Mouse (Mus musculus): ENCODE measurements around the gene Phc1. TPM values are rescaled to one million over a fixed set of nuclear protein-coding genes. Genes with fewer than 3 reads are reported as not detected.
A peak's percentile ranks its signal among the peaks of the same experiment; 100 is the strongest.

The Phc1 gene
- total and polyA plus RNA-seq, 2 experiments from 2014 or later: 26.8 to 60.5 TPM

DNA sequence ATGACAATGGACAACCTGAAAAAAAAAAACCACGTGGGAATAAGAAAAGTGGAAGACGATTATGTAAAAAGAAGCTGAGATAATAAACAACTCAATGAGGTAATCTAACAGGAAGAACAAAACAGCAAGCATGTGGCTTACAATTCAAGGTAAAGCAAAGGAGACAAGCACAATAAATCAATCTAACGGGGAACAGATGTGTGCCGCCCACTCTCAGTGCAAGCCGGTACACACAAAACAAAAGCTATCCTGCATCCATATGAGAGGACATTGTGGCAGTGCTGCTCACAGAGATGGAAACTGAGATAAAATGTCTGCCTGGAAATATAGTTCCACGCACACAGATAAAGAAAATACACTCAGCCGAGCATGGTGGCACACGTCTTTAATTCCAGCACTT, 41.7 kb upstream of the Phc1 start:
- H3K4me1 ChIP-seq (ENCODE audit: insufficient read depth, low read length): no peaks in the 10 kb centered on the region

GRCm38 (mm10) chr6:122368245-122368644, 27.9 kb upstream of the Phc1 start:
- Histone ChIP-seq H3K9ac (replicated peaks; ENCODE audit: low read length, poor library complexity, severe bottlenecking) (no peak overlapping the region), H3K4me2 (ENCODE audit: low read depth, low read length, poor library complexity, severe bottlenecking) (no peak overlapping the region), H3K4me3 (ENCODE audit: low read depth, low read length) (no peak overlapping the region), H3K27me3 (ENCODE audit: insufficient read depth, low read length) (no peaks in the 10 kb centered on the region), H3K9me3 (ENCODE audit: low read length) (no peaks in the 10 kb centered on the region), H3K27ac (ENCODE audit: low read depth, low read length) (no peak overlapping the region), H3K36me3 (ENCODE audit: insufficient read depth, low read length) (no peaks in the 10 kb centered on the region), H3K4me1 (ENCODE audit: insufficient read depth, low read length) (no peaks in the 10 kb centered on the region)
- DNase-seq (ENCODE audit: low spot score) (no peak), ATAC-seq (ENCODE audit: low FRiP score) (no peak)
- TF ChIP-seq CTCF (IDR thresholded peaks at IDR 0.05): no peak
- WGBS: 89% methylated on average over 3 of the region's 3 CpGs

More for the DNA sequence above, 41.7 kb upstream of the Phc1 start:
- Histone ChIP-seq H3K27ac (ENCODE audit: low read depth, low read length) (no peak overlapping the region), H3K36me3 (ENCODE audit: insufficient read depth, low read length) (no peaks in the 10 kb centered on the region), H3K4me3 (ENCODE audit: low read depth, low read length) (no peak overlapping the region), H3K27me3 (ENCODE audit: insufficient read depth, low read length) (no peaks in the 10 kb centered on the region), H3K9me3 (ENCODE audit: low read length) (no peaks in the 10 kb centered on the region), H3K4me2 (ENCODE audit: low read depth, low read length, poor library complexity, severe bottlenecking) (no peak overlapping the region), H3K9ac (replicated peaks; ENCODE audit: low read length, poor library complexity, severe bottlenecking) (no peak overlapping the region)
- no peak for DNase-seq (ENCODE audit: low spot score)
- ATAC-seq (ENCODE audit: low FRiP score): no peak
- TF ChIP-seq CTCF (IDR thresholded peaks at IDR 0.05): no peak
- 88% methylated on average over 8 of the region's 8 CpGs for WGBS

DNA sequence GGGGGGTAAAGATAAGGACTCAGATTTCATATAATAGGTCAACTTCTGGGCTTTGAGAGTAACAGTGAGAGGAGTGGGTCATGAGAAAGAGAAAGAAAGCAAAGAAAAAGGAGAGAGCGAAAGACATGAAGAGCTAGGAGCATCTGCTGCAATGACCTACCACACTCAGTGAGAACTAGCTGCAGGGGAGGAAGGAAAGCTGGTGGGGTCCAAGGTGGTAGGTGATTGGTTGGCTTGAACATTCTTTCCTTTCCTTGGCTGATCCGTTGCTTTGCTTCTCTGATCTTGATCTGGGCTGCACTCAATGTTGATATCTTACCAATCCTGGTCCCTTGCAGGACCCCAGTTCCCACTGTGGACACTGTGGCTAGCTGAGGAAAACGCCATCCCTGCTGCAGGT, 26.6 kb upstream of the Phc1 start:
- ATAC-seq (ENCODE audit: low FRiP score): no peak
- TF ChIP-seq CTCF (IDR thresholded peaks at IDR 0.05): no peak
- Histone ChIP-seq H3K4me2 (ENCODE audit: low read depth, low read length, poor library complexity, severe bottlenecking) (no peak overlapping the region), H3K4me3 (ENCODE audit: low read depth, low read length) (no peak overlapping the region), H3K27me3 (ENCODE audit: insufficient read depth, low read length) (no peaks in the 10 kb centered on the region), H3K27ac (ENCODE audit: low read depth, low read length) (no peak overlapping the region), H3K9ac (replicated peaks; ENCODE audit: low read length, poor library complexity, severe bottlenecking) (no peak overlapping the region), H3K4me1 (ENCODE audit: insufficient read depth, low read length) (no peaks in the 10 kb centered on the region), H3K9me3 (ENCODE audit: low read length) (no peaks in the 10 kb centered on the region), H3K36me3 (ENCODE audit: insufficient read depth, low read length) (no peaks in the 10 kb centered on the region)
- 53% methylated on average over 3 of the region's 3 CpGs for WGBS
- DNase-seq (ENCODE audit: low spot score): no peak

DNA sequence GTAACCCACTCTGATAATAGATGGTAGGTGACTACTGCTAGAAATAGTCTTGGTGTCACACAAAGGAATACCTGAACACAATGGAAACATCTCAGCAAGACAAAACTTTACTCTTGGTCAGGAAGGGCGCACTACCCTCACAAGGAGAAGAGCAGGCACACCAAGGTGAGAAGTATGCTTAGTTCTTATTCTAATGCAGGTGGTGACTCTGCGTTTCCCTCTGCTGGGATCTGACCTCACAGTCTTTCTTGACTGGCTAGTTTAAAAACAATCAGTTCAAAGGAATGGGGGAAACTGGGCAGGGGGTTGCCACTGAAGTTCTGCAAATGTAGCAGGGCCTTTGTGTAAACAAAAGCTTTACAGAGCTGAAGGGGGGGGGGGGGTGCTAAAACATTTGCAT, 25.9 kb upstream of the Phc1 start:
- TF ChIP-seq CTCF (IDR thresholded peaks at IDR 0.05): no peak
- no peak for ATAC-seq (ENCODE audit: low FRiP score)

GRCm38 (mm10) chr6:122365706-122366105, 25.3 kb upstream of the Phc1 start:
- ATAC-seq (ENCODE audit: low FRiP score) (peak; percentile 68; the same call in 1 of the 2 replicates), DNase-seq (ENCODE audit: low spot score) (no peak)
- H3K4me2 ChIP-seq (ENCODE audit: low read depth, low read length, poor library complexity, severe bottlenecking): no peak overlapping the region
- TF ChIP-seq CTCF (IDR thresholded peaks at IDR 0.05): no peak
- no peaks in the 10 kb centered on the region for H3K9me3 ChIP-seq (ENCODE audit: low read length)
- H3K9ac ChIP-seq (replicated peaks; ENCODE audit: low read length, poor library complexity, severe bottlenecking): no peak overlapping the region
- no peak overlapping the region for H3K27ac ChIP-seq (ENCODE audit: low read depth, low read length)
- no peaks in the 10 kb centered on the region for H3K27me3 ChIP-seq (ENCODE audit: insufficient read depth, low read length)
- no peaks in the 10 kb centered on the region for H3K4me1 ChIP-seq (ENCODE audit: insufficient read depth, low read length)
- no peaks in the 10 kb centered on the region for H3K36me3 ChIP-seq (ENCODE audit: insufficient read depth, low read length)
- no peak overlapping the region for H3K4me3 ChIP-seq (ENCODE audit: low read depth, low read length)
- 47% methylated on average over 3 of the region's 3 CpGs for WGBS

More for the DNA sequence above, 25.9 kb upstream of the Phc1 start:
- Histone ChIP-seq H3K4me1 (ENCODE audit: insufficient read depth, low read length) (no peaks in the 10 kb centered on the region), H3K4me2 (ENCODE audit: low read depth, low read length, poor library complexity, severe bottlenecking) (no peak overlapping the region), H3K9ac (replicated peaks; ENCODE audit: low read length, poor library complexity, severe bottlenecking) (no peak overlapping the region), H3K27me3 (ENCODE audit: insufficient read depth, low read length) (no peaks in the 10 kb centered on the region), H3K9me3 (ENCODE audit: low read length) (no peaks in the 10 kb centered on the region), H3K27ac (ENCODE audit: low read depth, low read length) (no peak overlapping the region), H3K4me3 (ENCODE audit: low read depth, low read length) (no peak overlapping the region), H3K36me3 (ENCODE audit: insufficient read depth, low read length) (no peaks in the 10 kb centered on the region)
- WGBS: 61% methylated on average over 2 of the region's 2 CpGs
- no peak for DNase-seq (ENCODE audit: low spot score)

DNA sequence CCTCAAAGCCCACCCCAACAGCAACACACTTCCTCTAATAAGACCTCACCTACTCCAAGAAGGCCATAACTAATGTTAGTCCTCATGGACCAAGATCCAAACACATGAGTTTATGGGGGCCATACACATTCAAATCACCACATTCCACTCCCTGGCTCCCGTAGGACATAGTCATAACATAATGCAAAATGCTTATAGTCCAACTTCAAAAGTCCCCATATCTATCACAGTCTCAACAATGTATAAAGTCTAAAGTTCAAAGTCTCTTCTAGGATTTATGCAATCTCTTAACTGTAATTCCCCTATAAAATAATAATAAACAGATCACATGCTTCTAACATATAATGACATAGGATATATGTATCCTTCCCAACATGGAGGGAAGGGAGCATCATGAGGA, 16.7 kb upstream of the Phc1 start:
- no peaks in the 10 kb centered on the region for H3K36me3 ChIP-seq (ENCODE audit: insufficient read depth, low read length)
- no peak overlapping the region for H3K4me2 ChIP-seq (ENCODE audit: low read depth, low read length, poor library complexity, severe bottlenecking)
- H3K4me3 ChIP-seq (ENCODE audit: low read depth, low read length): no peak overlapping the region
- no peaks in the 10 kb centered on the region for H3K27me3 ChIP-seq (ENCODE audit: insufficient read depth, low read length)
- ATAC-seq (ENCODE audit: low FRiP score) (no peak), DNase-seq (ENCODE audit: low spot score) (no peak)
- H3K9ac ChIP-seq (replicated peaks; ENCODE audit: low read length, poor library complexity, severe bottlenecking): no peak overlapping the region
- no peak overlapping the region for H3K27ac ChIP-seq (ENCODE audit: low read depth, low read length)
- no peaks in the 10 kb centered on the region for H3K4me1 ChIP-seq (ENCODE audit: insufficient read depth, low read length)
- TF ChIP-seq CTCF (IDR thresholded peaks at IDR 0.05): no peak
- H3K9me3 ChIP-seq (ENCODE audit: low read length): no peaks in the 10 kb centered on the region
- WGBS: 82% methylated on average over 1 of the region's 1 CpGs
